Mouse (Mus musculus): ENCODE results near the gene Mtmr1.
A peak's percentile ranks its signal among the peaks of the same experiment; 100 is the strongest.
"Not testable (repeated sequence)": the region's sequence is repeated elsewhere in the genome, so short reads cannot be mapped to it uniquely, and the experiment has no call there.

Mtmr1 gene

GRCm38 (mm10) chrX:71364554-71364991, at the start of gene Mtmr1:
Gene Mtmr1, plus strand, starts transcription at chrX:71364760.
- peak; percentile 80 for DNase-seq

- DNase-seq, result no peak
Observed at GRCm38 (mm10) chrX:71352033-71352432, 12.5 kb upstream of the Mtmr1 start.

GRCm38 (mm10) chrX:71355331-71355730, 9.2 kb upstream of the Mtmr1 start:
- DNase-seq, result no peak

GRCm38 (mm10) chrX:71361793-71362192, 2.8 kb upstream of the Mtmr1 start:
- DNase-seq, result not testable (repeated sequence)

GRCm38 (mm10) chrX:71364062-71364461, 498 bp upstream of the Mtmr1 start:
- DNase-seq, result no peak

GRCm38 (mm10) chrX:71365011-71365410, 451 bp downstream of the Mtmr1 start:
- peak; percentile 42 for DNase-seq

- DNase-seq, result no peak
Observed at GRCm38 (mm10) chrX:71365510-71365909, 950 bp downstream of the Mtmr1 start.

- DNase-seq, result no peak
Observed at GRCm38 (mm10) chrX:71366973-71367372, 2.4 kb downstream of the Mtmr1 start.

GRCm38 (mm10) chrX:71376781-71377180, 12.2 kb downstream of the Mtmr1 start:
- no peak for DNase-seq

- DNase-seq, result no peak
Observed at GRCm38 (mm10) chrX:71378435-71378834, 13.9 kb downstream of the Mtmr1 start.

- peak; percentile 10 for DNase-seq
Observed at GRCm38 (mm10) chrX:71381571-71381970, 17.0 kb downstream of the Mtmr1 start.

- DNase-seq, result no peak
Observed at GRCm38 (mm10) chrX:71396326-71396725, 31.8 kb downstream of the Mtmr1 start.

GRCm38 (mm10) chrX:71406290-71406689, 41.7 kb downstream of the Mtmr1 start:
- no peak for DNase-seq

- no peak for DNase-seq
Observed at GRCm38 (mm10) chrX:71408386-71408785, 43.8 kb downstream of the Mtmr1 start.

GRCm38 (mm10) chrX:71412776-71413175, 48.2 kb downstream of the Mtmr1 start:
- DNase-seq, result no peak

- DNase-seq, result no peak
Observed at GRCm38 (mm10) chrX:71413616-71414015, 49.1 kb downstream of the Mtmr1 start.

GRCm38 (mm10) chrX:71424852-71425251, 60.3 kb downstream of the Mtmr1 start:
- no peak for DNase-seq

GRCm38 (mm10) chrX:71425746-71426519, 61.4 kb downstream of the Mtmr1 start:
- peak; percentile 67 for DNase-seq

- DNase-seq, result no peak
Observed at GRCm38 (mm10) chrX:71427491-71427890, 62.9 kb downstream of the Mtmr1 start.

GRCm38 (mm10) chrX:71430900-71431299, 66.3 kb downstream of the Mtmr1 start:
- no peak for DNase-seq

- no peak for DNase-seq
Observed at GRCm38 (mm10) chrX:71434448-71434847, 69.9 kb downstream of the Mtmr1 start.

- no peak for DNase-seq
Observed at GRCm38 (mm10) chrX:71434860-71435259, 70.3 kb downstream of the Mtmr1 start.

GRCm38 (mm10) chrX:71435542-71435941, 71.0 kb downstream of the Mtmr1 start:
- DNase-seq, result no peak

GRCm38 (mm10) chrX:71439473-71439872, 74.9 kb downstream of the Mtmr1 start:
- DNase-seq, result no peak

GRCm38 (mm10) chrX:71442916-71443315, 78.4 kb downstream of the Mtmr1 start:
- no peak for DNase-seq
